Mouse (Mus musculus): ENCODE measurements at regions not wholly inside any gene's neighbourhood (a gene's known extent, or its start where the extent isn't known, plus 50 kb on each side); places are given as distances from the start of the nearest gene placed in this dataset.

DNA sequence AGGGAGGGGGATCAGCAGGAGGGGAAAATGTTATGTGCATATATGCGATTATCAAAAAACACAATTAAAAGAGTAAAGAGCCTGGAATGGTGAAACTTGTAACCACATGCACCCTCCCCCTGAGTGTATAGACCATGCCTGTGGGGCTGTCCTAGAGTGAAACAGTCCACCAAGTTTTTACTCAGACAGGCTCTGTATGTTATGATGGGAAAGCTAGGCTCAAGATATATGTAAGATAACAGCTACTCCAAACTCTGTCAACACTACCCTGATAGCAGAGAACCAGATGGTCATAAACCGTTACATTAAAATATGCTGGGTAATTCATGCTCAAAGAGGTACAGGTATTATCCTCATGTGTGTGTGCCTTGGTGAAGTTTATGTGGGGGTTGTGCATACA lies 151.4 kb downstream of the Gsdmc2 start:
- TF ChIP-seq CTCF (IDR thresholded peaks at IDR 0.05; ENCODE audit: extremely low read depth, insufficient read length, insufficient replicate concordance, low read depth, low read length) (no peak), POLR2A (IDR thresholded peaks at IDR 0.05; ENCODE audit: low read depth, low read length) (no peak)

Measured in small intestine, adult 2 months (tissue).